Mouse (Mus musculus) kidney, postnatal 4 days (tissue): ENCODE measurements around the gene Kcnip4.

Experiments used
- DNase-seq, 2 experiments: peaks; one replicate each; pipeline ENCODE4 v3.0.0; 2021; ENCODE audit warnings: mixed read lengths in 2 of 2

Gene Kcnip4

DNA sequence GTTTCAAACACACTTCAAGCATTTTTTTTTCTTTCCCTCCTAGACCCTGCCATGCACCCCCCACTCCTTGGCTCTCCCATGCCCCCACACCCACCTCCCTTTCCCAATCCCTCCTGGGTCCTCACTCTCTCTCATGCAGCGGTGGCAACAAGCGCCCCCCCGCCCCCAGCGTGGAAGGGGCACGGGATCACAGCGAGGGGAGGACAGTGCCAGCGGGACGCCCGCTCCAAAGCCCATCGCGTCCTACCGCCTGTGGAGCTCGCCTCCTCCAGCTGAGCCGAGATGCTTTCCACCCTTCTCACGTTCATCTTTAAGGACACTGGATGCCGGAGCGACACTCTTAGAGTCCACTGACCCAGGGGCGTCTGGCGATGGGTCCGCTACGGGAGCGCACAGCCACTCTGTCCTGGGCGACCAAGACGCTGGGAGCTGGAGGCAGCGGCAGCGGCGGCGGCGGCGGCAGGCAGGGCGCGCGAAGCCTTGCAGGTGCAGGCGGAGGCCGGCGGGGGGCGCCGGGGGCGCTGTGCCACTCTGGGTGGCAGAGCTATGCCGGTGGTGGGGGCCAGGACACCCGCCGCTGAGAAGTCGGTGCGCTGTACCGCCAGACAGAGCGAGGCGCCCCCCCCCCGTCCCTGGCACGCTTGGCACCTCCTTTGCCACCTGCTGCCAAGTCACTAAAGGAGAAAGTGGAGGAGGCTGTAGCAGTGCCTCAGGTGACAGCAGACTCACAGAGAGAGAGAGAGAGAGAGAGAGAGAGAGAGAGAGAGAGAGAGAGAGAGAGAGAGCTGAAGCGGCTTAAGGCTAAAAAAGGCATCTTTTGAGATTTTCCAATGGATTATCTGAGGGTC is at the start of gene Kcnip4:
Gene Kcnip4, minus strand, starts transcription at position 514 of the 848 bp plus-strand sequence.
- DNase-seq: peak; percentile 50 to 64

DNA sequence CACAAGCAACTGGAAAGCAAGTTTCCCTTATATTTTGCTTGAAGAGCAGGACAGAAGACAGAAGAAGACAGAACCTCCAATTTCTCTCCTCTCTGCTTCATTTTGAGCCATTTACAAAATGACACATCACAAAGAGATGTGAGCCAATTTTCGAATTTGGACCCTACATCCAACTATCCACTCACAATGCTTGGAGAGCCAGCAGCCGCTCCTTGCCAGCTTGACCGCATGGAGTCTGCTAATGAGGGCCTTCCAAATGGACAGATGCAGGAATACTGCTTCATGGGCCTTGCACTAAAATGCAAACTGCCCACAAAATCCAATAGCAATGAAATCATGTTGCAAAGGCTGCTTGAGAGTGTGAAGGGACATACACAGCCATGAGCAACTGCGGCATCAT is 47.2 kb upstream of the Kcnip4 start:
- DNase-seq: no peak

DNA sequence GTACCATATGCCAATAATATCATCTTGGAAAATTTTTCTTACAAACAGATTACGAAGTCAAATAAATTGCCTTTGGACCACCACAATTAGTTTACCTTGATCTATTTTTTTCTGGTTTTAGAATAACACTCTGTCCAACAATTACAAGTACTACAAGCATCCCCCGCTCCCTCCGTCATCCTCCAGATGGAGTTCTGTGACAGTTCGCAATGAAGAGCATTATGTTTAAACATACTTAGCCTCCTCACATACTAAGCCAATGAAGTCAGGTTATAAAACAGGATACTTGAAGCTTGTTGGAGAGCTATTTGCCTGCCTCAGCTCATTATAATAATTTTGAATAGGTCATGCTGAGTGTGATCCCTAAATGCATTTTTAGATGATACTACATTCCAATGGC is 39.0 kb upstream of the Kcnip4 start:
- DNase-seq: no peak

DNA sequence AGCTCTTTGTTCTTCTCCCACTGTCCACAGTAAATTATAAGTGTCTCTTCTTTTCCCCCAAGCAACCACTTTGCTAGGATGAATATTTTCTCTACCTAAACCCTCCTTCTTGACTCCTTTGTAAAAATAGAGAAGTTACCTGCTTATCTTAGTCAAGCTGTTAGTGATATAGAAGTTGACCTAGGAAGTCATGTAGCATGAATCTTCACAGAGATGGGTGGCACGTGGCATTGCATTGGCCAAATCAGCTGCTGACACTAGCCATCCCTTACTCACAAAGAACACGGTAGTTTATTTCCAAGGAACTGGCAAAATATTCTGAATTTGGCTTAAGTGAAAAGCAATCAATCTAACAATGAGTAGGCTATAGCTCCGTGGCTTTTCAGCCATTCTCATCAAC is 32.7 kb upstream of the Kcnip4 start:
- DNase-seq: no peak

DNA sequence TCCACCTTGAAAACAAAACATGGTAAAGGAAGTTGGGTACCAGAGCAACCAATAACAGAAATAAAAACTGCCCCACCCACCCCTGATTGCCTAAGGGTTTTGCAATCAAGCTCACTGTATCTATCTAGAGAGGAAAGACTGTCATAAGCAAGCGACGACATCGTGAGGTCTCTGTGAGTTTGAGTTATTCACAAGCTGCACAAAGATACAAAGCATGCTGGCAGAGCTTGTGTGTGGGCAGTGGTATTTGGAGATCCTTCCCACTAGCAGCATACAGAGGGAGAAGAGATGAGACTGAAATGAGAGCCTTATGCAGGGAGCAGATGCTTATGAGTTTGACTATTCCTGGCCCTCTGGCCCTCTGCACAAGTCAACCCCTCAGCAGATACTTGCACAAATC is 23.2 kb upstream of the Kcnip4 start:
- DNase-seq: no peak

DNA sequence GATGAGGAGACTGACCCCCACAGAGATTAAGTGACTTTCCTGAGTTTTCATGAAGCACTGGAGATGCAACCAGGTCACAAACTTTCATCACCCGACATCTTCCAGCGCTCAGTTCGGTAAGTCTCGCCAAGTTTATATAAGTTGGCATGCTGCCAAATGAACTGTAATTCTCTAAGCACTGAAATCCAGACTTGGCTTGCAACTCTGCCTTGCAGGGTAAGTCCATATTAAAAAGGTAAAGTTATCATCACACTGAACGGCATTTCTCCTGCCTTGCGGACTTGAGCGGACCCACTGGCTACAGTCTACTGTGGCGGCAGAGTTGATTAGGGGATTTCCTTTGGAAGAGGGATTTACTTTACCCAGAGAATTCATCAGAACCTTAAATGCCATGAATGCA is 4.7 kb upstream of the Kcnip4 start:
- DNase-seq: peak in 1 of 2 experiments; percentile 3

DNA sequence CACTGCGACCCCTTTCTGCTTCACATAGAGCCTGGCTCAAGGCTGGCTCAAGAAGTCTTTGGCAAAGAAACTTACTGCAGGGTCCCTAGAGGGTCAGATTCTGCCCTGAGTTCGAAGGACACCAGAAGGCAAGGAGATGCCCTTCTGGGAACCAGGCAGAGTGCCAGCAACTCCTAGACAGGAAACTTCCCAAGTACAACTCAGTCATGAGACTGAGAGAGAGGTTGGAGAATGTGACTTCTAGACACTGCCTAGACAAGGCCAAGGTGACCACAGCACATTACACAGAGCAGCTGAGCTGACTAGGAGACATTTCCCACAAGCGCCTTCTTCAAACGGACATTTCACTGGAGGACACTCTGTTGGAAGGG is 520 bp upstream of the Kcnip4 start:
- peak in 1 of 2 experiments; percentile 6 for DNase-seq

DNA sequence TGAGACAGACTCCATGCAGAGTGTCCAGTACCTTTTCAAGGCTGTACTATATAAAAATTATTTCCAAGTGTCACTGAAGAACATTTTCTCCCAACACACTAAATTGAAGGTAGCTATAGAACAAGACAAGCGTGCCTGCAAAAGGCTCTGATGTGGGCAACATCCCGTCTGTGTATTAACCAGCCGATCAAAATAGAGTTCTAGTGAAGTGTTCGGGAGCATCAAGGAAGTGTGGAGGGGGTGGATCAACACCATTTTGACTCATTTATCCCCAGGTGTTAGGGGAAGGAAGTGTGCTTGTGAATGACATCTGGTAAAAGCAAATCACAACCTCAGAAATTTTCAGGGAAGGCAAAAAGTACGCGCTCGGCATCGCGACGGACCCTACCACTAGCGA is 712 bp downstream of the Kcnip4 start:
- no peak for DNase-seq

DNA sequence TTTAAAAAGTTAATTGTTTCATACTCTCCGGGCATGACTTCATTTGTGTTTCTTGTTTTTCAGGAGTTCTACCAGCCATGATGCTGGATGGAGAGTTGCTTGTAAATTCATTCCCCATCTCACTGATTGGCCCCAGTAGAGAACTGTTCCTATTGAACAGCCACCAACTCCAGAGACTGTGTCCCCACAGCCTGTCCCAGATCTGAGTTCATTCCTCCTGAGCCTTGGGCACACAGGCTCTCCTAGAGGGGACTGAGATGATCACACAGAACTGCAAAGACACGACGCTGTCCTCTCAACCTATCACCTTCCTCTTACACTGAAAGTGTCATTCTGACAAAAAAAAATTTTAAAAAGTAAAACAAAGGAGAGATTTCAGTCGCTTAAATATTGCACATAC is 1.7 kb downstream of the Kcnip4 start:
- no peak for DNase-seq

DNA sequence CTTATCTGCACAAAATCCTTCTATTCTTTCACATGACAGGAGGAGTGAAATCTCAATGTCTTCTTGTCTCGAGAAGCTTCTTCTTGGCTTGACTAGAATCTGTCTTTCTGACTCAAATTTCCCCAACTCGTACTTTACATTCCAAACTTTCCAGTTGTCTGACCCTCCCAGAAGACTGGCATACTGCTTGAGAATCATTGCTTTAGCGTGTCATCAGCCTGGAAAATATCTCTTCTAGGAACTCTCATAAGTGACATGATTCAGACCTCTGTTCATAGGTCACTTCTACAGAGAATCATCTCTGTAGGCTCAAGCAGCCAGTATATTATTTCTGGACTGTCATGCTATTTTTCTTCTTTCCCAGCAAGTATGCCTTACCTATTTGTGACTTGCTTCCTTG is 26.0 kb downstream of the Kcnip4 start:
- DNase-seq: no peak

DNA sequence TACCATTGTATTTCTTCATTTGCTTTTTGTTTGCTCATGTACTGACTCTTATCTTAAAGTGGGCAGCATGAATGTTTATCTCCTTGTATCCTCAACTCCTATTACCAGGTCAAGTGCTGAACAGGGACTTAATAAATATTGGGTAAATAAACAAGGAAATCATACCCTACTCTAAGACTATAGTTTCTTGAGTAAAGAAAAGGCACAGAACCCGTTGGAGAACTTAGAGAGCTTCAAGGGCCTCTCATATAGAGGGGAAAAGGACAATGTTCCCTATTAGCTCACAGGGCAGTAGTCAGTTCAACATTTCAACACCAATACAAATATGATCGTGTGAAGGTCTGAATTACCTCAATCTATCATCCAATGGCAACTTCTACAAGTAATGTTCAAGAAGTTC is 37.4 kb downstream of the Kcnip4 start:
- no peak for DNase-seq

DNA sequence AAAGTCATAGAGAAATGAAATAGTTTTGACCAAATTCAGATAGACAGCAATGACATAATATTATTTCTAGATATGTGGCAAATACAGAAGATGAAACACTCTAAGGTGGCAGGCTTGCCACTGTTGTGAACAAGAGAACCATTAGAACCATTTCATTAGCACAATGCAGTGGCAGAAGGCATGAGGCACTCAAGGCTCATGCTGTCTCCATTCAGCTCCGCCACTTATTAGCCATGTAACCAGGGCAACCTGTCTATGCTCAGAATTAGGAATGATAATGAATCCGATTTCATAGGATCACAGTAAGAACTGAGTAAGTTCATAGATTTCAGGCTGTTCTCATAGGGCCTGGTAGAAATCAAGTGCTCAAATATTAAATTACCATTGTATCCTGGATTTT is 54.0 kb downstream of the Kcnip4 start:
- DNase-seq: no peak

DNA sequence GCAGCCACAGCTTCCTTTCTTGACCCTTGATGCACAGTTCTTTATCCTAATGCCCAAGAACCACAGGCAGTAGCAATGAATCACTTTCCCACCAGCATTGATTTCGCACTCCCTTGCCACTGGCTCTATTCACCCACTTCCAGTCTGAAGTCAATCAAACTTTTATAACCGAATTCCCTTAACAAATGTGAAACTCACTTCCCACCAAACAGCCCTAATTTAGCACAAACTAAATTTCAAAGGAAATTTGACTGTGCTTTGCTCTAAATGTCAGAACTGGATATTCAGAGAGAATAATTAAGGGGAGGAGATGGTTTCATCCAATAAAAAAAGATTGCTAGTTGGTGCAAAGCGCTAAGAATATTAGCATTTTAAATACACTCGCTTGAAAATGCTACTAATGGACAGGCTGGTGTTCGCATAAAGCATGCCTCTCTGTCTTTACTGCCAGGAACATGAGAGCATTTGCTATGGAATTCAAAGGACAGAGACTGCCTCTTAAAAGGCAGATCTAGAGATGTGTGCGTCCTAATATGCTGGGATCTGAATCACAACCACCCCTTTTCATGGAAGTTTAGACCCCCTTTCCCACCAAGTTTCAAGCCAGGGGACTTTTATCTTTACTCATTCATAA is 63.9 kb downstream of the Kcnip4 start:
- no peak for DNase-seq

DNA sequence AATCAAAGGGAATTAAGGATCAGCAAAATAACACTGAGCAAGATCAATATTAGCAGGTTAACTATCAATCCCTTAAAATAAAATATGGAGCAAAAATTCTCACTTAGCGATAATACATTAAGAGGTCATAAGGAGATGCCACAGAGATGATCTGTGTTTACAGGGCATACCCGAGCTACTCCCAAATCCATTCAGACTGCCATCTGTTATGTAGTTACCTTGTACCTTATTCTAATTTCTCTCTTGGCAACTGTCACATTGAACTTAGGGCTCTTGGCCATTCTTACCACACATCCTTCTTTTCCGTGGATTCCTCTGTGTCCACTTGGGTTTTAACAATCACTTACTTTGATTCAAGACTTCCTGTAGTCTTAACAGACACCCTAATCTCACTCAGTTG is 71.6 kb downstream of the Kcnip4 start:
- no peak for DNase-seq

DNA sequence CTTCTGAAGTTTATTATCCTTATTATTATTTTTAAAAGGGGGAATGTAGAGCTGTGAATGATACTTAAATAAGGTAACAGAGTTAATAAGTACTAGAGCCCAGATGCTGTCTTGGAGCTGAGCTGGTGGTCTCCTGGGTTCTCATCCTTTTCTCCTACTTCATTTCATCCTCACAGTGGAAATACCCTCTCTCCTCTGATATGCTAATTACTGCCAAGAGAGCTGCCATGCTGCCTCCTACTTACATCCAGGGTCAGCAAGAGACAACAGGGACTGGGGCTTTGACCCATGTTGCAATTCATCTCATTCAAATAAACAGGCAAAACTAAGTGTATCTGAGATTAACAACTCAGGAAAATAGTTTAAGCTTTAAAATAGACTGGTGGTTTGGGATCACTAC is 73.4 kb downstream of the Kcnip4 start:
- DNase-seq: no peak

DNA sequence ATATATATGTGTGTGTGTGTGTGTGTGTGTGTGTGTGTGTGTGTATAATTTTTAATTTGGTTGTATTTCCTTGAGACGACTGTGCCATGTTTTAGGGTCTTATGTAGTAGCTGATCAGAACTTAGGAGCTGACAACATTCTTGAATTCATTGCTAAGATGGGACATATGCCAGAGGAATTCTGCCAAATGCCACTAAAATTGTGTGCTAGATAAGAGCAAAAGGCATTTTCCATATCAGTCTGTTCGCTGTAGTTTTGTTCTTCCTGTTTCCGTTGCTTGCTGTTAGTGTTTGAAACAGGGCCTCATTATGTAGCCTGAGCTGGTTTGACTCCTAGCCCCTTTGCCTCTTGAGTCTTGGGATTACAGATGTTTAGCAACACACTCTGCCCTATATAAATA is 73.8 kb downstream of the Kcnip4 start:
- DNase-seq: no peak

DNA sequence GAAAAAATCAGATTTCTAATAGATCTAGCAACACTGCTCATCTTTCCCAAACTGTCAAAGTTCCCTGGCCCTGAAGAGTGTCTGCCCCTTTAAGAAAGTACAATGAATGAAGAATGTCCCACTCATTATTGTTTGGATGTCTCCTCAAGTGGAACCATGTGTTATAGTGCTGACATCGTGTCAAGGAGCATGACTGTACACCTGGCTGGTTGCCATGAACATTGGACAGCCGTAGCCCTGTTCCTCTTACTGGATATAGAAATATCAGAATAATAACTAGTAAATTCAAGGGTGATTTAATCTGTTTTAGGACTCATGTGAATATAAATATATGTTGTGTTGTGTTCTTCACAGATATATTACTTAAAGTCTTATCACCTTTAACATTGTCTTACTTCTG is 87.5 kb downstream of the Kcnip4 start:
- no peak for DNase-seq

DNA sequence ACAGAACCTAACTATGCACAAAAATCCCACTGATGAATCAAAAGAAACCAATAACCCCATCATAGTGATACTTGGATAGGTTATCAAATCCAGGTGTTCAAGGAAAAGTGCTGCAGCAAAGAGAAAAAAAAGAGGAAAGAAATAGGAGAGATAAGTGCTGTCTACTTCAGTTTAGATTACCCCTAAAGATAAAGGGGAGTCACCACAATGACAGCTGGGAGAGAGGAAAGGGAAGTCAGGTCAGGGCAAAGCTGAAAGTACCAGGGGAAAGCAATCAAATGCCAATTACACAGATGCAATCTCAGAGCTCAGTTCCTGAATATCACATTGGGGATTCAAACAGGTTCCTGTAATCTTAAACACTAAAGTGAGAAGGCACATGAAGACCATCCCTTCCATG is 97.0 kb downstream of the Kcnip4 start:
- DNase-seq: no peak

DNA sequence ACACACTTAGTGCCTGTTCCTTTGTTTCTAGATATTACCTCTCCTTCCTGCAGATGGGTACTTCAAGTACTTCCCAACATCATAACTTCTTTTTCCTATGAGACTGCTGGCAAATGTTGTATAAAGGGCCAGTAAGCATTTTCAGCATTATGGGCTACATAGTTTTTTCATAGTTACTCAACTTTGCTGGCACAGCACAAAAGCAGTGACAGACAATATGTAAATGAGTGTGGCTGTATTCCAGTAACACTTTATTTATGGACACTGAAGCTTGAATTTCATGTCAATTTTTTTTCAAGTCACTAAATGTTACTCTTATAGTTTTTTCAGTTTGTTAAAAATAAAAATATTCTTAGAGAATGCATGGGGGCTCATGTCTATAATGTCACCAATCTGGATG is 105.0 kb downstream of the Kcnip4 start:
- no peak for DNase-seq

DNA sequence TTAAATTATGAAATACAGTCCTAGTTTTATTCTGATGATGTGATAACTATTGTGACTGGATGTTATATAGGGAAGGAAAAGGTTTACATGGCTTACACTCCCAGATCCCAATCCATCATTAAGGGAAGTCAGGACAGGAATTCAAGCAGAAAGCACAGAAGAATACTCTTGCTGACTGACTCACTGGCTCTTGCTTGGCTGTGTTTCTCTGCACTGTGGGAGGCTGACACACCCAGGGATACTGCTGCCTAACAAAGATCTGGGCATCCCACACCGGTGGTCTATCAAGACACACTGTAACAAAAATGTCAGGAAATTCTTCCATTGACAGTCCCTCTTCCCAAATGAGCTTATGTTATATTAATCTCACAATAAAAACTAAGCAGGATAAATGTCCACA is 116.4 kb downstream of the Kcnip4 start:
- DNase-seq: no peak

DNA sequence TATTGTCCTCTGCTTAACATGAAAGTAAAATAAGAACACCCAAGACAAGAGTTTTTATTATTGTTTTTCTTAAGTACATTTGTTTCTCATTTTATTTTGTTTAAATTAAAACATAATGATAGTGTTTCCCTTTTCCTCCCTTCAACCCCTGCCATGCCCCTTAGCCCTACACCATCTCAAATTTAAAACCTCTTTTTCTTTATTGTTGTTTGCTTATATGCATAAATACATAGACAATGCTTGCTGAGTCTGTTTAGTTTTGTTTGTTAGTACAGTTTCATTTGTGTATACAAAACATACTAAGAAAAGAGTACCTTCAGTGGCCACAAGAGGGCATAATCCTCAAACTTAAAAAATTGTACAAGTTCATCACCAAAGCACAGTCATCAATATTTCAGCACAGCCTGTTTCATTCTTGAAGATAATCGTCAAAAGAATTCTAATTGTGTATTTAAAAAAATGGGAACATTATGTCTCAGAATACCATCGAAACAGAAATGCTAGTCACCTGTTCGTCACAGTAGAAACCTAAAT is 154.1 kb downstream of the Kcnip4 start:
- no peak for DNase-seq

DNA sequence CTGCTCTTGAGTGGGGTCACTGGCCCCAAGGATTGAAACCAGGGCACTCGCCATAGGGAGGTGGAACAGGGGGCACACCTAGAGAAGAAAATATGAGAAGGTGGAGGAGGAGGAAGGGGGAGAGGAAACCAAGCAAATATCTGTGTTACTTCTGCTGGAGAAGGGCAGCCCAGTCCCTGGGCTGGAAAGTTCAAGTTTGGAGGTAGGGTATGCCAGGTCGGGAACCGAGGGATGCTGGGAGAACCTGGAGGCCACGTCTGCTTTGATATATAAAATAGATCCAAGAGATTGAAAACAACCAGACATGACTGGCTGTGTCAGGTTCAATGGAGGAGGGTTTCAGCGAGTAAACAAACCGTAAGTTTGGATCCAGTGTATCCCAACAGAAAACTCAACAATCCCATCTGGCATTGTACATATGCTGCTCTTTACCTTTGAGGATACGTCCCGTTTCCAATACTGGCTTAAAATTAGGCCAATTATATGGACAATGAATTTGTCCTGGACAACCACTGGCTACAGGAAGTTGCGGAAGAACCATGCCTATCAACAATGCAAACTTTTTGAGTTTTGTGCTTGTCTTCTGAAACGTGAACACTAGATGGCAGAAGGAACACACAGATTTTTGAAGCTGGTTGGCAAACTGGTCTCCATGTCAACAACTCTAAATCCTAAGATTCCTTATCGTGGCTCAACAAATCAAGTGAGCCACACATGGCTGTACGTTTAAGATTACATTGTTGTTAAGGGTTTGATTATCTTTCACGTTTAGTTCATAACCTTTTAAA is 155.9 kb downstream of the Kcnip4 start:
- DNase-seq: peak in 1 of 2 experiments; percentile 11

DNA sequence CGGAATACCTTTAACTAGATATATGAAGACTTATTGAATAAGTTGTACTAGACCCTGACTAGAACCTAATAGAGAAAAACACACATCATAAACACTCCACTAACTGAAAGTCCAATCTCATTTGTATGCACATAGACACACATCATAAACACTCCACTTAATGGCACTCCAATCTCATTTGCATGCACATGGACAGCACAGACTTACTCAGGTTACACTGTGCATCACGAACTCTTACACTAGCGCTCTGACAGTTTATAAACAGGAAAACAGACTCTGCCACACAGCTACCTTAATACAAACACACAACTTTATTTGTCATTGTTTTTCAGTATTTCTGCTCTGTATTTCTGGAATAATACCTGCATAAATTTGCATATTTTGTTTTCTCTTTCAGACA is 168.3 kb downstream of the Kcnip4 start:
- DNase-seq: no peak

DNA sequence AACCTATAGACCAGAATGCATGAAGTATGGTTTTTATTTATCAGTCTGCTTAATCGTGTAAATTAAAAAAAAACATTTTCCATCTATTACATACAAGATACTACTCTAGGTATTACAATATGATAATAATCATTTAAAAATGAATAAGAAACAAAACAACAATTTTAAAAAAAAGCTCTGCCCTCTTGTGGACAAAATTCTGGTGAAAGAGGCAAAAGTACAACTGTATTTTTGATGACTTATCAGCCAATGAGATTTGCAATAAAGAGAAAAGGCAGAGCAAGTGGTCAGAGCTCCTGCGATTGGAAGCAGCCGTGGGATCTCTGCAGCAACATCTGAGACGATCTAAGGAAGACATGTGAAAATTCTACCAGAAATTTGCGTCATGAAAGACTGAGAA is 172.6 kb downstream of the Kcnip4 start:
- DNase-seq: no peak
